Mouse (Mus musculus): ENCODE measurements around the gene Rbm33. TPM values are rescaled to one million over a fixed set of nuclear protein-coding genes. Genes with fewer than 3 reads are reported as not detected.
A peak's percentile ranks its signal among the peaks of the same experiment; 100 is the strongest.

The Rbm33 gene
- 10 to 100 TPM; 37.3 to 42.9 (median 39.5) TPM for total RNA-seq (2022)

GRCm38 (mm10) chr5:28316722-28317245 lies at the start of gene Rbm33:
Gene Rbm33, plus strand, starts transcription at chr5:28317121.
- peak; percentile 71 to 82 for DNase-seq (ENCODE audit: low spot score in 2 of 2)

GRCm38 (mm10) chr5:28267576-28267975 lies 49.3 kb upstream of the Rbm33 start:
- DNase-seq (ENCODE audit: low spot score in 2 of 2), result no peak

GRCm38 (mm10) chr5:28269469-28269991 lies 47.4 kb upstream of the Rbm33 start:
- no peak for DNase-seq (ENCODE audit: low spot score in 2 of 2)

- no peak for DNase-seq (ENCODE audit: low spot score in 2 of 2)
Observed at GRCm38 (mm10) chr5:28272836-28273235, 44.1 kb upstream of the Rbm33 start.

GRCm38 (mm10) chr5:28277279-28277678 lies 39.6 kb upstream of the Rbm33 start:
- no peak for DNase-seq (ENCODE audit: low spot score in 2 of 2)

- no peak for DNase-seq (ENCODE audit: low spot score in 2 of 2)
Observed at GRCm38 (mm10) chr5:28289111-28289510, 27.8 kb upstream of the Rbm33 start.

GRCm38 (mm10) chr5:28290630-28291029 lies 26.3 kb upstream of the Rbm33 start:
- DNase-seq (ENCODE audit: low spot score in 2 of 2), result no peak

GRCm38 (mm10) chr5:28291118-28291850 lies 25.6 kb upstream of the Rbm33 start:
- DNase-seq (ENCODE audit: low spot score in 2 of 2), result no peak

- no peak for DNase-seq (ENCODE audit: low spot score in 2 of 2)
Observed at GRCm38 (mm10) chr5:28292281-28292680, 24.6 kb upstream of the Rbm33 start.

GRCm38 (mm10) chr5:28293990-28294389 lies 22.9 kb upstream of the Rbm33 start:
- DNase-seq (ENCODE audit: low spot score in 2 of 2), result peak; percentile 63 to 64

GRCm38 (mm10) chr5:28298161-28298560 lies 18.8 kb upstream of the Rbm33 start:
- DNase-seq (ENCODE audit: low spot score in 2 of 2), result no peak

- DNase-seq (ENCODE audit: low spot score in 2 of 2), result no peak
Observed at GRCm38 (mm10) chr5:28298693-28299092, 18.2 kb upstream of the Rbm33 start.

- no peak for DNase-seq (ENCODE audit: low spot score in 2 of 2)
Observed at GRCm38 (mm10) chr5:28299346-28299745, 17.6 kb upstream of the Rbm33 start.

- DNase-seq (ENCODE audit: low spot score in 2 of 2), result no peak
Observed at GRCm38 (mm10) chr5:28302671-28303070, 14.2 kb upstream of the Rbm33 start.

GRCm38 (mm10) chr5:28304551-28304950 lies 12.4 kb upstream of the Rbm33 start:
- DNase-seq (ENCODE audit: low spot score in 2 of 2), result no peak

GRCm38 (mm10) chr5:28315526-28315925 lies 1.4 kb upstream of the Rbm33 start:
- DNase-seq (ENCODE audit: low spot score in 2 of 2), result no peak

GRCm38 (mm10) chr5:28316151-28316721 lies 685 bp upstream of the Rbm33 start:
- no peak for DNase-seq (ENCODE audit: low spot score in 2 of 2)

- no peak for DNase-seq (ENCODE audit: low spot score in 2 of 2)
Observed at GRCm38 (mm10) chr5:28317253-28317916, 464 bp downstream of the Rbm33 start.

GRCm38 (mm10) chr5:28317917-28318267 lies 971 bp downstream of the Rbm33 start:
- DNase-seq (ENCODE audit: low spot score in 2 of 2), result no peak

- no peak for DNase-seq (ENCODE audit: low spot score in 2 of 2)
Observed at GRCm38 (mm10) chr5:28318671-28319070, 1.8 kb downstream of the Rbm33 start.

GRCm38 (mm10) chr5:28321769-28322168 lies 4.8 kb downstream of the Rbm33 start:
- no peak for DNase-seq (ENCODE audit: low spot score in 2 of 2)

- no peak for DNase-seq (ENCODE audit: low spot score in 2 of 2)
Observed at GRCm38 (mm10) chr5:28322189-28322588, 5.3 kb downstream of the Rbm33 start.

Measured in gastrocnemius, adult 8-10 months (tissue).